Mouse (Mus musculus) CD4-positive helper T cell, adult 2 months (primary cell): Measurements from ENCODE around the gene Nfkb1.

ENCODE experiments used
- DNase-seq: peaks from one replicate; pipeline ENCODE4 v3.0.0-alpha.2; 2012; ENCODE audit warnings: low read depth, missing footprints, low spot score

The Nfkb1 gene

DNA sequence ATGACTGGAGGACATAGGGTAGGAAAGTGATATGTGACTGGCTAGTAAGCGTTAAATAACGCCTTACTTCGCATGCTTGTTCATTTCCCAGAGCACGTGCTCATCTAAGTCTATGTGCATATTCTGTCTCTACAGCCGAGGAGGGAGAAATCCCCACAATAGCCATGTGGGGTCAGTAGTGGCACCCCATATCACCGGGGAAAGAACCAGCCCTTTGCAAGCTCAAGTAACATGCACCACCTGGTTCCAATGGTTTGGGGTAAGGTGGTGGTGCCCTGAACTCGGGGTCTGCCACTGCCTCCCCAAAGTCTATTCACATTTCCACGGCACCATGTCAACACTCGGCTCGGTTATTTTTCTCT, 60.3 kb downstream of the Nfkb1 start:
- DNase-seq, result peak; percentile 55

DNA sequence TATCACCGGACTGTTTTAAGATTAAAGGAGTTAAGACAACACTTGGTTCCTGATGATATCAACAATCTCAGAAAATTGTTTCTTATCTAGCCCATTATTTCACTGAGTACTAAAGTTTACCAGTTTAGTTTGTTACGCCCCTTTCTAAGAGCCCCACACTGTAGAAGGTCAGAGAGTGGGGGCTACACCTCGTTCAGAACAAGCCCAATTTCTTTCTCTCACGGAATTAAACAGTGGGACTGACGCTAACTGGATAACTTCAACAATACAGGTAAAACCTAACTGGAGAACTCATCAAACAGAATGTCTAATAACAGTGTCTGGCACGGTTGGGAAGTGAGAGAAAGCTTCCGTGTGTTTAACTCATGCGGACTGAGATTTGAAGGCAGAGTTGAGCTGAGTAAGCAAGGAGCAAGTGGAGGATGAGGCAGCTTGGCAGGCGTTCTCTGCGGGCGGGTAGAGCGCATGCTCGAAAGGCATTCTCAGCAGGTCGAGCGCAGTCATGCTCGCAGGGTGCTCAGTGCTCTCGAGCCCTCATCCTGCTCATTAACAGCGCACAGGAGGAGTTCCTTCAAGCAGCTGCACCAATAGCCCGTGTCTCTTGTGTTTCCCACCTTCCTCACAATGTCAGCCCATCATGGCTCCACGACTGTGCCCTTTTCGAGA, 60.8 kb downstream of the Nfkb1 start:
- no peak for DNase-seq

DNA sequence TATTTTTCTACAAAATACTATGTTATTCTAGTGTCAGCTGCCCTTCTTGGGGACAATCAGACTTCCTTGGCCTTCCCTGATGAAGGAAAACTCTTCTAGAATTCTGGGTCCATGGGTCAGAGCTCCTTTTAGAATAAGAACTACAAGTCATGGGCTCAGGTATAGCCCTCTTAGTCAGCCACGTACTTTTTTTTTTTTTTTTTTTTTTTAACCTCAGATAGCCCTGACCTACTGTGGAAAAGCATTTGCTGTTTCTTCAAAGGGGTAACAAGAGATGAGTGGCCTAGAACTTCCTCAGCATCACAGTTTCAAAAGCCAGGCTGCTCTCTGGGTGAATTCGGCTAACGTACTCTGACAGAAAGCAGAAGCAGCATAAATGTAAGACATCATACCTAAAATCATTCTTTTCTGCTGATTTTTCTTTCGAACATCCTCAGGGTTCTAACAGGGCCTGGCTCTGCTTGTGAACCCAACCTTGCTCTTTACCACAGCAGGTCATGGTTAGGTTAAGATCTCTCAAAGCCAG, 61.5 kb downstream of the Nfkb1 start:
- DNase-seq, result no peak

DNA sequence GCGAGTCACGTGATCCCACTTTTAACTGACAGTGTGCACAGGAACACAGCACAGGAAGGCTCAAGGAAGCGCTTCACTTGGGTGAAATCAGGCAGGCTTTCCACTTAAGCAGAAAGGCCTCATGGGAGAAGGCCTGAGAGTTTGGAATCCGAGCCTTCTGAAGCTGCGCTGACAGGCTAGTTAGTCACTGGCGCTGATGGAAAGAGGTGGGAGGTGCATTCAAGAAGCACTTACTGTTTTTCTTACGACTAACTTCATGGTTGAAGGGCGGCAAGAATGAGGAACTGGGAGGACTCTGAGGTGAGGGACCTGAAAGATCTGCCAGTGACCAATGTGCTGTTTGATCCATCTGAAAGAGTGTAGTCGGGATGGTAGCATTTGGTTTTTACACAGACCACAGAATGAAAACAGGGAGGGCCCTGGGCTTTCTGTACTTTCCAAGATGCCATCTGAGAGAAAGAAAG, 62.6 kb downstream of the Nfkb1 start:
- DNase-seq, result peak; percentile 17

DNA sequence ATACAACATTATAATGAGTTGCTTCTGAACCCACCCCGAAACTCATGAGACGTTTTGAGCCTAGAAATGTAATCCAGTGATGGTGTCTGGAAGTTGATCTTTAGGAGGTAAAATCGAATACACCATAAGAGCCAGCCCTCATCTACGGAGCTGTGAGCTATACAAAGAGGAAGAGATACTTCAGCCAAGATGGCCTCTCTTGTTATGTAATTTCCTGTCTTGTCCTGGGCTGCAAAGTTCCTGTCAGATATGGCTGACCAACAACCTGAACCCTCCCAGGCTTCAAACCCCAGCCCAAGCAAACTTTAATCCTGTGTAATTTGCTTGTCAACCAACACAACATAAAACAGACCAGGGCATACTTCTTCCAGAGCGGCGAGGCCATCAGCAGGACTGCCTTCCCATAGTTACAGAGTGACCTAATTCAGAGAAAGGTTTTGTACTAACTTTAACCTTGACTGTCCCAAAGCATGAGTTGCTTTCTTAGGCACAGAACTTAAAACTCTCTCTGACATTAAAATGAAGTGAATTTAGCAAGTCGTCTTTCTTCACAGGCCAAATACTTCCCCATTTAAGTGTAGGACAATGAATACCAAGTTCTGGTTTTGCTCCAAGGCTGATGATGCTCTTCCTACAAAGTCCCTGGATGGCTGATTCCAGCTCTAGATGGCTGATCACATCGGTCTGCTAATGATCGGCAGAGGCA, 63.2 kb downstream of the Nfkb1 start:
- no peak for DNase-seq

DNA sequence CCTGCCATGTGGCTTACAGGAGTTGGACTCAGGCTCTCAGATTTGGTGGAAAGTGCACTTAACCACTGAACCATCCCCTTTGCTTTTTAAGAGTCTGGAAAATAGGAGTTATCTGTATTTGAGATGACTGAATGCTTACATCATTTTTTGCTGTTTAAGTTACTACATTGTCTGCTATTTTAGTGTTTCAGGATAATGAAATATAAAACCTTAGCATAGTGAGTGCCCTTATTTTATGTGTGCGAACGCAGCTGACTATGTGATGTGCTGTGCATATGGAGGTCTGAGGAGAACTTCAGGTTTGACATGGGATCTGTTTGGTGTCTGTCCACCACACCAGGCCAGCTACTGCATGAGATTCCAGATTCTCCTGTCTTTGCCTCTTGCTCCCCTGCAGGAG, 66.1 kb downstream of the Nfkb1 start:
- no peak for DNase-seq

DNA sequence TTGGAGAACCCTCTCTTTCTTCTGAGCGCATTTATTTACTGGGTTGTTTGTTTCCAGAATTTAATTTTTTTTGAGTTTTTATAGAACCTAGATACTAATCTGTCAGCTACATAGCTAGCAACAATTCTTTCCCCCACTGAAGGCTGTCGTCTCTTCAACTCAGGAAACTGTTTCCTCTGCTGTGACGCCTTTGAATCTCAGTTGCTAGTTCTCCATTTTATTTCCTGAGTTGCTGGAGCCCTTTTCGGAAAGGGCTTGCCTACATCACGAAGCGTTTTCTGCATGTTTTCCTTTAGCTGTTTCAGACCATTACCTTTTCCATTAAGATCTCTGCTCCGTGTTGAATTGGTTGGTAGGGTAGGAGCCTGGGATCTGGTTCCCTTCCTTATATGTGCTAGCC, 74.6 kb downstream of the Nfkb1 start:
- DNase-seq, result no peak

DNA sequence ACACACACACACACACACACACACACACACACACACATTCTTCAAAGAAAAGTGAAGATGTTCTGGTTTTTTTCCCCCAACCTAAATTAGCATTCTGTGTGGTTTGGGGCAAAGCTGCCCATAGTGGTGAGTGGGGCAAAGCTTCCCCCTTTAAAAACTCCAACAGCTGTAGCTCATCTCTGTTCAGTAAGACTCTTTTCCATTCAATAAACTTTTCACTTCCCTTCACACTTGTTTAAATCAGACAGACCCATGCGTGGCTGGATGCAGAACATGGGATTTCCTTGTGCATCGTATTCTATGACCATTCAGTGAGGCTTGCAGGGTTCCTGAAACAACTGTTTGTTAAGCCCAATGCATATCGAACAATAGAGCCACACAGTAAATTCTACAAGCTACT, 77.0 kb downstream of the Nfkb1 start:
- DNase-seq, result no peak

DNA sequence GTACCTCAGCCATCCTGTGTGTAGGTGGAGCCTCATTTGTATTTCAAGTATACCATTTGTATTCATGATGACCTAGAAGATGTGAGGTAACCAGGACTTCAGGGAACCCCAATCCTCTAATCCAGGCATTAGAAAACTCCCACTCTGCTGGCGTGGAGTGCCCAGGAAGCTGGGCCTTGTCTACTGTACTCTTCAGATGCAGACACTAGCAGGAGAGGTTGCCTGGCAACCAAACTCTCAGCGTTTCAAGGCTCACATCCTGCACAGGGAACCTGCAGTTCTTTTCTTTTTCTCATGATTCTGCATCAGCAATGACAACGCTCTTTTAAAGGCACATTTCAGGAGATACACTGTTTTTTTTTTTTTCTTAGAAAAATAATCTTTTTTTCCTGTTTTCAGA, 81.1 kb downstream of the Nfkb1 start:
- peak; percentile 68 for DNase-seq

DNA sequence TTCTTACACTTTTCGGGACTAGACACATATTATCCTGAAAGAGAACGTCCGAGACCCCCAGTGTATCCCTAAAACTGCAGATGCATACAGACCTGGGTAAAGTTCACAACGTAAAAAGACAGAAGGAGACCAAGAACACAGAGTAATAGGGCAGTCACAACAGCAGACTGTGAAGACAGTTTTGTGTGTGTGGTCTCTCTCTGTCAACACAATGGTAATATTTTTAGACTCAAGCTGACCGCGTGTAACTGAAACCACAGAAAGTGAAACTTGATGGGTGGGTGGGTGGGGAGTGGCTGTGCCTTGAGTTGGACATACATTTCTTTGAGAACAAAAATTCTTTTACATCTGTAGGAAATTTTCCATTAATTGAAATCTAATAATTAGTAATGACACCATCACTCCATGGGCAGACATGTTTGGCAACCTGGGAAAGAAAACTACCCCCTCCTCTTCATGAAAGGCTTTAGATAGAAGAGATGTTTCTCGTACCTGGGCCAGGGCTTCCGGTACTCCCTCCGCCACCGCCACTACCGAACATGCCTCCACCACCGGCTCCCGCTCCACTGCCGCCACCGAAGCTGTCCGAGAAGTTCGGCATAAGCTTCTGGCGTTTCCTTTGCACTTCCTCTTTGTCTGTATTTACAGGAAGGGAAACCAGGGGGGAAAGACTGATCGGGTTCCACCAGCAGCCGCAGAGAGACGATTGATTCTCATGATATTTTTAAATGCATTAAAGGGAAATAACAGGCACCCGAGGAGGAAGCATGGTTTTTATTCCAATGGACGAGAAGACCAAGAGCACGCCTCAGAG, 83.5 kb downstream of the Nfkb1 start:
- peak; percentile 48 for DNase-seq

DNA sequence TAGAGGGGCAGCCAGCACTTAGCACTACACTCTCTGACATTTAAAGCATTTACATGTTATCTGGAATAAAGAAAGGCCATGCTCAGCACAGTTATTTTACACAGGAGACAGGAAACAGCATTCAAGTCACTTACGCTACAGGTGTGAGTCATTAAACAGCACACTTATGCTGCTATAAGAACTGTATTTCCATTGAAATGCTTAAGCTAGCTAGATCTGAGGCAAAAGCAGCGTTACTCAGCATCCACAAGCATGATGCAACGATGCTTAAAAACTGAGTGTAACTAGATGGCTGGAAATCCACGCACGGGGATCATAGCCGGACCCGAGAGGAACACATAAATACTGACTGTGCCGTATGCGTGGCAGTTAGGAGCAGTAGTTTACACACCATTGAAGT, 84.3 kb downstream of the Nfkb1 start:
- peak; percentile 41 for DNase-seq

DNA sequence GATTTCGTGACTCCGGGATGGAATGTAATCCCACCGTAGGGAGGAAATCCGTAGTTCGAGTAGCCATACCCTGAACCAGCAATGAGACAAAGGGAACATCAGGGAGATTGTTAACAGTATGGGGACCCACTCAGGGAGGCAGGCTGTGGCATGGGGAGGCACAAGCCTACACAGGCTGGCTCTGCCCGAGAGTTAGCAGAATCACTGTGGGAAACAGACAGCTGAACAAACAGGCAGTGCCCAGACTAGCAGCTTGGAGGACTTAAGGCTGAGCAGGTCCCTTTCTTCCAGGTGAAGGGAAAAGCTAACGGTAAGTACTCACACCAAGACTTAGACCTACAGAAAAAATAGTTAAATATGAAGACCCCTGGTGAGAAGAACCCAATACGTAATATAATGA, 84.8 kb downstream of the Nfkb1 start:
- no peak for DNase-seq

DNA sequence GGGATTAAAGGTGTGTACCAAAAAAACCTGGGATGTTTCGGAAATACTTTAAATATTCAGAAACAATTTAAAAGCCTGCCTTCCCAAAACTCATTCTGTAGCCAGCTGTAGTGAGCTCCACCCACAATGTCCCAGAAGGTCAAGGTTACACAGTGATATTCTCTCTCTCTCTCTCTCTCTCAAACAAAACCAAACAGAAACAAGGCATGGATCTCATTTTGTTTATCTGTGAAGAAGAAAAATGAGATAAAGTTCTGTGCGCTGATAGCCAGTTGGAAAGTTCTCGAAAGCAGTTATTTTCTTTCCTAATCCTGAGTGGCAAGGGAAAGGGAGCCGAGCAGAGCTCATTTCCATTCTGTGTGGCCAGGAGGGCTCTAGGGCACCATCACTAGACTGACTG, 85.9 kb downstream of the Nfkb1 start:
- DNase-seq, result no peak

DNA sequence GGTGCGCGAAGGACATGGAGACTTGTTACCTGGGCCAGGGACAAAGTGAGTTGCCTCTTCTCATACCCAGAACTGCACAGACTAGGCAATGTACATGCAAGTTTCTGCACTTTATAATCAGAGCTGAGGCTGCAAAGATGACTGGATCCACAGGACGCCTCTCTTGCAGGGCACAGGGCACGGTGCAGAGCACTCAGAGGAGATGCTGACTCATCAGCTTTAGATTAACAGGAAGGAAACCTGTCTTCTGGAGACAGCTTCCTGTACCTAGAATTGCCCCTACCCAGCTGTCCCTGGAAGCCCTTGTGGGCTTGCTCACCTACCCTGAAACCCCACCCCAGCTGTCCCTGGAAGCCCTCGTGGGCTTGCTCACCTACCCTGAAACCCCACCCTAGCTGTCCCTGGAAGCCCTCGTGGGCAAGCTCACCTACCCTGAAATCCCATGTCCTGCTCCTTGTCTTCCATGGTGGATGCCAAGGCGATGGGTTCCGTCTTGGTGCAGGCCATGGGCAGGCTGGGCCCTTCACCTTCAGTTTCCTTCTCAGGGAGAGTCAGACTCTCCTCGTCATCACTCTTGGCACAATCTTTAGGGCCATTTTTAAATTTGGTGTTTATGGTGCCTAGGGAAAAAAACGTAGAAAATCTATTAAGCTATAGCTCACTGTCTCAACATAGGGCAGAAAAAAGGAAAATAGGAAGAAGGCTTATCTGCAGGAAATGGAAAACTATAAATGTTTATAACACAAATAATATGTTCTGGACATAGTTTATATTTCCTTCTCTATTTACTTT, 86.5 kb downstream of the Nfkb1 start:
- peak; percentile 51 for DNase-seq

DNA sequence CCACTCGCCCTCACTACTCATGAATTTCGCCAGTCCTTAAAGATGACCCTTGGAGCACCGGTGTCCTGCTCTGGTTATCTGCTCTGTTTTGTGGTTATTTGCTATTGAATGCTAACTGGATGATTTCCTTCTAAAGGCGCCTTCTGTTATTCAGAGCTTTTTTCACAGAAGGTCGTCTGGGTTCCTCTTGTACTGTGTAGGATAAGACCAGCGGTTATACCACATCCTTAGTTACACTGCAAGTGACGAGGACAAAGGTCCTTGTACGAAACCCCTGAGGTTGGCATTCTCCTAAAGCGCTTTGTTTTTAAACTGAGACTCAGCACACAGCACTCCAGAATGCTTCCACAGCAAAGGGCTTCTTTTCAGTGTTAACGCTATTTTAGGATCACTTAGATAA, 88.6 kb downstream of the Nfkb1 start:
- DNase-seq, result peak; percentile 64

DNA sequence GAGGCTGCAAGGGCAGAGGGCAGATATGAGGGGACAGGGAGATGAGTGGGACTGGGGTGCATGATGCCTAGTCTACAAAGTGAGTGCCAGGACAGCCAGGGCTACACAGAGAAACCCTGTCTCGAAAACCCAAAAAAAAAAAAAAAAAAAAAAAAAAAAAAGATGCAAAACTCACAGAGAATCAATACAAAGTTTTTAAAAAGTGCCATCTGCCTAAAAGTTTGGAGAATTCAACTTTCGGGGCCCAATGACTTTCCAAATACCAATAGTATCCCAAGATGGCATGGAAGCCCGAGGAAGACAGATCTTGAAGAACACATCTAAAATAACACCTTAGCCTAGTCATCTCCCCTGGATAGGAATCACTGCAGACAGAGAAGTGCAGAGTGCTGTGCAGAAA, 93.0 kb downstream of the Nfkb1 start:
- DNase-seq, result no peak

DNA sequence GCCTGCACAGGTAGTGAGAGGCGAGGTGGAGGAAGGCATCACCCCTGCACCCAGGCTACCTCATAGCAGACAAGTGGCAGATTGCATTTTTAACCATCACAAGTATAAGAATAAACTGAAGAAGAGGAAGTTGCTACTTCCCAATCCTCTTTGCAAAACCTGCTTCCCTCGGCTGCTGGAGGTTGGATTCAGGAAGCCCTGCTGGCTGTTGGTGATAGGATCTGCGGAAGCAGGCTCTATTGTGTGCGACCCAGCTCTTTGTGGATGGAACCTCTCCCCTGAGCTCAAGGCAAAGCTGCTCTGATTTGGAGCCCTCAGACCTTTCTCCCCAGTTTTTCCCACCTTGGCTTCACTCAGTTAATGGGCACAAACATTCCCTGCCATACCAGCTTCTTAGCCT, 94.3 kb downstream of the Nfkb1 start:
- no peak for DNase-seq

DNA sequence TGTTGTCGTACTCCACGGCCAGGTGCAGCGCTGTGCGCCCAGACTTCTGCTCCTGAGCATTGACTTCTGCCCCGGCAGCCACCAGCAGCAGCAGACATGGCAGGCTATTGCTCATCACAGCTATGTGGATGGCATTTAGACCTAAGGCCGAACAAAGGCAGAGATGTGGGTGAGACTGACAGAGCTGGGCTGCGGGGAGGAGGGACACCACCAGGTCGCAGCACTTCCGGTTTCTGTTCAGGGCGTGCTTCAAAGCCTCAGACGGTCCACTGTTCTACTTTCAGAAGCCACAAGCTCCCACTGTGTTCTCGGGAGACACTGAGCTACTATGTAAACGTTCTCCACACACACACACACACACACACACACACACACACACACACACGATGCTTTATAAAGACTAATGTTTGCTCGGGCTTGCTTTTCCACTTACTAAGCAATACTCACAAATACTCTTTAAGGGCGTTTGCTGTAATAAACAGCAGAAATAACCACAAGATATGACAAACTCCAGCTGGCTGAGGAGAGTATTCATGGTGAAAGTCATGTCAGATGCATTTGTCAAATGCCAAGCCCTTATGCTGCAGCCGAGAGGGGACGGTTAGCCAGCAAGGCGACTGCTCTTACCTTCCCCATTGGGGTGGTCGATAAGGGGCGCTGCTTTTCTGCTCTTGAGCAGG, 97.0 kb downstream of the Nfkb1 start:
- peak; percentile 82 for DNase-seq

DNA sequence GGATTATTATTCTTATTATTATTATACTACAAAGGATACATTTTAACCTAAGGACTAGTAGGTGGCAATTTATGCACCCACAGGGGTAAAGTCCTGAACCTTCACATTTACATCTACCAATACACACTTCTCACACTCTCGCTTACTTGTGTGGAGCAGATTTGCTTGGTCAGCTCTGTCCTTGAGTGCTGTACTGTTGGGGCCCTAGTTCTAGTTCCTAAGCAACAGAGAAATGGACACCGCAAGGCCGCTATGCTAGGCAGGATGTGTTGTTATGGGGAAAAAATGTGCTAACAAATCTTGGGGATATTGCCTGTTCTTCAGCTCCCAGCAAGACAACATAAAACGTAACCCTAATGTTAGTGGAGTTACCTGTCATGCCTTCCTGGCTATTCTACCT, 99.3 kb downstream of the Nfkb1 start:
- no peak for DNase-seq

DNA sequence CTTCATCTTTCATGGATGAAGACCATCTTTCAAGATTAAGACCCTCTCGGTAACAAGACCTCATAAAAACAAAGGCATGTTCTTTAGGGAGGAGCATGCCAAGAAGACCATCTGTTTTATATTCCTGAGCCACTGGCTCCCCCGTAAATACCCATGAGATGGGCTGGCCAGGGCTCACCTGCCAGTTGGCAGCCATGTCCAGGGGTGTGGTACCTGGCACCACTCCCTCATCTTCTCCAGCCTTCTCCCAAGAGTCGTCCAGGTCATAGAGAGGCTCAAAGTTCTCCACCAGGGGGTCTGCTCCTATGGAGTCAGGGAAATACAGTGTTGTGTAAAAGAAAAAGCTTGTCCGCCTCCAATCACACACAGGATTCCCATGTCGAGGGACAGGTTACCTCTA, 100.0 kb downstream of the Nfkb1 start:
- no peak for DNase-seq

DNA sequence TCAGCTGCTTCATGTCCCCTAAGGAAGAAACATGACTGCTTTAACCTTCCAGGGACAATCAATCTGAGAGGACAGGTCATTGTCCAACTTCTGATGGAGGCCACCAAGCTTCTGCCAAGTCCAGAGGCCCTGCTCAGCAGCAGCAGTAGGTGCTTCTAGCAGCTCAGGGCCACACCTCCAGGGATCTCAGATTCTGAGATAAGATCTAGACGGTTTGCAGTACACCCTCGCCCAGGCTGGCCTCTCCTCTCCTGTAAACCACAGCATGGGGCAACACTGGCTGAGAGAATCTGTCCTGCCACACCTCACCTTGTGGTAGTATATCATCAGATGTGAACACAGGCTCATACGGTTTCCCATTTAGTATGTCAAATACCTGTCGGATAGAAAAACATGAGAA, 100.9 kb downstream of the Nfkb1 start:
- DNase-seq, result peak; percentile 57
